Mouse (Mus musculus) spleen, adult 2 months (tissue): Measurements from ENCODE around the gene Ece1. TPM values are rescaled to one million over a fixed set of nuclear protein-coding genes. Genes with fewer than 3 reads are reported as not detected.

ENCODE experiments used
- DNase-seq, 2 experiments: peaks; one replicate each; pipeline versions ENCODE4 v3.0.0 to v3.0.0-alpha.2; 2012 to 2021; ENCODE audit warnings: low spot score in 2 of 2, low read depth in 1 of 2
- H3K27ac ChIP-seq: fragments of 200-500 bp; 2 replicates; pipeline ENCODE4 v1.5.1; 2012; ENCODE audit warnings: low read length, inconsistent platforms; ENCODE audit not compliant: insufficient read depth
- H3K27me3 ChIP-seq: fragments of 200-500 bp; 2 replicates; pipeline ENCODE4 v1.6.1; 2012; ENCODE audit warnings: mild to moderate bottlenecking, moderate library complexity, low read length, inconsistent platforms; ENCODE audit not compliant: control insufficient read depth, insufficient read depth
- H3K36me3 ChIP-seq: fragments of 200-500 bp; 2 replicates; pipeline ENCODE4 v1.6.1; 2012; ENCODE audit warnings: mild to moderate bottlenecking, low read length, inconsistent platforms; ENCODE audit not compliant: control insufficient read depth, insufficient read depth
- H3K4me1 ChIP-seq: fragments of 200-500 bp; 2 replicates; pipeline ENCODE4 v1.6.1; 2011; ENCODE audit warnings: inconsistent platforms; ENCODE audit not compliant: control insufficient read depth, insufficient read depth, insufficient read length
- H3K4me3 ChIP-seq: fragments of 200-500 bp; 2 replicates; pipeline ENCODE4 v1.5.1; 2011; ENCODE audit warnings: mild to moderate bottlenecking, inconsistent platforms; ENCODE audit not compliant: insufficient read depth, insufficient read length; ENCODE audit errors: extremely low read depth
- CTCF ChIP-seq: fragments of 200-500 bp; IDR thresholded peaks from 2 replicates; pipeline ENCODE4 v1.5.1; 2011; ENCODE audit warnings: mild to moderate bottlenecking, inconsistent platforms; ENCODE audit not compliant: insufficient read depth, insufficient read length, insufficient replicate concordance; ENCODE audit errors: extremely low read depth
- POLR2A ChIP-seq: fragments of 200-500 bp; IDR thresholded peaks from 2 replicates; pipeline ENCODE4 v1.6.1; 2011; ENCODE audit warnings: low read depth, low read length, inconsistent platforms
- WGBS: fragments of 180-500 bp; shearing (Covaris S2); methylation state at CpG from one replicate; pipeline ENCODE4 v1.1.7; 2018; 5-methylcytosine and 5-hydroxymethylcytosine counted together
- polyA plus RNA-seq: library from polyadenylated mRNA; depleted of rRNA; stranded (reverse); fragments of >200 nt; gene quantifications from 2 replicates; pipeline ENCODE4 v1.2.3, GENCODE M21; 2012

The Ece1 gene
- polyA plus RNA-seq, 1 experiment, result 18.4 TPM

- no peak overlapping the region for H3K27ac ChIP-seq
- 90% methylated on average over 11 of the region's 11 CpGs for WGBS
- H3K27me3 ChIP-seq, result no peaks in the 10 kb centered on the region
- H3K36me3 ChIP-seq, result peaks cover 1% of the 10 kb centered on the region; the same call in 1 of the 2 replicates
- no peak for DNase-seq
- H3K4me3 ChIP-seq, result no peak overlapping the region
- TF ChIP-seq CTCF, result no peak
- TF ChIP-seq POLR2A, result no peak
- no peaks in the 10 kb centered on the region for H3K4me1 ChIP-seq
Measured at GRCm38 (mm10) chr4:137921510-137921909, 59.5 kb downstream of the Ece1 start.

- H3K36me3 ChIP-seq, result peaks cover 3% of the 10 kb centered on the region; the same call in 1 of the 2 replicates
- H3K27ac ChIP-seq, result no peak overlapping the region
- H3K4me1 ChIP-seq, result no peaks in the 10 kb centered on the region
- WGBS, result 91% methylated on average over 15 of the region's 15 CpGs
- H3K4me3 ChIP-seq, result no peak overlapping the region
- TF ChIP-seq POLR2A (no peak), CTCF (no peak)
- no peaks in the 10 kb centered on the region for H3K27me3 ChIP-seq
- DNase-seq, result no peak
Measured at GRCm38 (mm10) chr4:137923052-137923451, 61.0 kb downstream of the Ece1 start.

GRCm38 (mm10) chr4:137925176-137925575 is 63.1 kb downstream of the Ece1 start:
- Histone ChIP-seq H3K27me3 (no peaks in the 10 kb centered on the region), H3K4me3 (no peak overlapping the region), H3K36me3 (peaks cover 3% of the 10 kb centered on the region; the same call in 1 of the 2 replicates), H3K27ac (no peak overlapping the region), H3K4me1 (no peaks in the 10 kb centered on the region)
- 92% methylated on average over 4 of the region's 4 CpGs for WGBS
- TF ChIP-seq POLR2A (no peak), CTCF (no peak)
- DNase-seq, result no peak

DNA sequence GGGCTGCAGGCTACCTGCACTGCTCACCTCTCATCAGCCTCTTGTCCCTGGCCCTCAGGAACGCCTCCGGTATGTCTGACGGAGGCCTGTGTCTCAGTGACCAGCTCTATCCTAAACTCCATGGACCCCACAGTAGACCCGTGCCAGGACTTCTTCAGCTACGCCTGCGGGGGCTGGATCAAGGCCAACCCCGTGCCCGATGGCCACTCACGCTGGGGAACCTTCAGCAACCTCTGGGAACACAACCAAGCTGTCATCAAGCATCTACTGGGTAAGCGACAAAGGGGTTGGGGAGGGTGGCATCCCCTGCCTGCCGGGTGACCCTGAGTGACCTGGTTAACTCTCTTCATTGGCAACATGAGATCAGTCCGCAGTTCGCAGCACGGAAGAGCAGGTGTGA is 64.1 kb downstream of the Ece1 start:
- TF ChIP-seq POLR2A (no peak), CTCF (no peak)
- no peak overlapping the region for H3K4me3 ChIP-seq
- no peaks in the 10 kb centered on the region for H3K27me3 ChIP-seq
- peaks cover 3% of the 10 kb centered on the region; the same call in 1 of the 2 replicates for H3K36me3 ChIP-seq
- no peak overlapping the region for H3K27ac ChIP-seq
- DNase-seq, result no peak
- no peaks in the 10 kb centered on the region for H3K4me1 ChIP-seq
- WGBS, result 94% methylated on average over 14 of the region's 14 CpGs

DNA sequence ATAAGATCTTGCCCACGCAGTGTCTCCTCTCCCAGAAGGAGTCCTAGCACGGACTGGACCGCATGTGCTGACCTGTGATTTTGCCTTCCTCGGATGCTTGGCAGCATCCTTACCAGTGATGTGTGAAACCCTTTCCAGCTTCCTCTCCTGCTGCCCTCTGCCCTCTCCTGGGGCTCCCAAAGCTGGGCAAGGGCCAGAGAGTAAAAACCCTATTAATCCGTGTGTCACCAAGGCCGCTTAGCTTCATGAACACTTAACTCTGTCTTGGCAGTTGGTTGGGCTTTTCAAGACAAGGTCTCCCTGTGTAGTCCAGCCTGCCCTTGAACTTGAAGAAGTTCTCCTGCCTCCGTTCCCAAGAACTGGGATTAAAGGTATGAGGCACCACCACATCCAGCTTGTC is 65.1 kb downstream of the Ece1 start:
- H3K36me3 ChIP-seq, result peaks cover 3% of the 10 kb centered on the region; the same call in 1 of the 2 replicates
- 89% methylated on average over 7 of the region's 7 CpGs for WGBS
- no peak for DNase-seq

DNA sequence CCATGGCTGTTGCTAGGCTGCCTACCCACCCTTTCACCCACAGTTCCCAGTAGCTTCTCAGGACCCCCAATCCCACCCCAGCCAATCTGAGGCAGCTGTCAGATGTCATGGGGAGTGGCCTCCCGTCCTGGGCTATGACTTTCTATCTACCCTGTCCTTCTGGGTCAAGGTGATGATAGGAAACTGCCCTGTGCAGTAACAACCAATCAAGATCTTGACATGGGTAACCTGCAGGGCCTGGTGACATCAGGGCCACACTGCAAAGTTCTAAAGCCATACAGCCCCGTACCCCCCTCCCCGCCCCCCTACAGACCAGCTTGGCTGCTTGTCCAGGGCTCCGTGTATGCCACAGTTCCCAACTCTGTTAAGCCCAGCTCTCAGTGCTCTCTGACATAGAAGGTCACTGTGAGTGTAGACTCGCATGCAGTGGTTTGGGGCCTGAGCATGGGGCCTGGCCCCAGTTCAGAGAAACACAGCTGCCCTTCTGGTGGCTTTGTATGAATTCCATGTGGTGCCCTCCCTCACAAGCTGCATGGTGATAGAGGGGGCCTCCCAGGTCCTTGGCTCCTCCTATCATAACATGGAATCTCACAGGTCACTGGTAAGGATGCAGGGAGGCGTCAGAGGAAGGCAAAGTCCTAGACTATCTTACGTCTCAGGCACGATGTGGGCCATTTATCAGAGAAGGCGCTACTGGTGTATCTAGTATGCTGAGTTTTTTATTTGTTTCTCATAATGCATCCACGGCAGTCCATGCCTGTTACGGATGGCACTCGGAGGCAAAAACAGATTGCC is 65.9 kb downstream of the Ece1 start:
- H3K27me3 ChIP-seq, result no peaks in the 10 kb centered on the region
- no peak for DNase-seq
- TF ChIP-seq CTCF (no peak), POLR2A (no peak)
- H3K4me1 ChIP-seq, result no peaks in the 10 kb centered on the region
- no peak overlapping the region for H3K4me3 ChIP-seq
- no peak overlapping the region for H3K27ac ChIP-seq
- WGBS, result 91% methylated on average over 12 of the region's 12 CpGs
- H3K36me3 ChIP-seq, result peaks cover 3% of the 10 kb centered on the region; the same call in 1 of the 2 replicates

More for the DNA sequence above, 65.1 kb downstream of the Ece1 start:
- H3K27me3 ChIP-seq, result no peaks in the 10 kb centered on the region
- TF ChIP-seq CTCF, result no peak
- TF ChIP-seq POLR2A, result no peak
- H3K4me3 ChIP-seq, result no peak overlapping the region
- H3K27ac ChIP-seq, result no peak overlapping the region
- H3K4me1 ChIP-seq, result no peaks in the 10 kb centered on the region

DNA sequence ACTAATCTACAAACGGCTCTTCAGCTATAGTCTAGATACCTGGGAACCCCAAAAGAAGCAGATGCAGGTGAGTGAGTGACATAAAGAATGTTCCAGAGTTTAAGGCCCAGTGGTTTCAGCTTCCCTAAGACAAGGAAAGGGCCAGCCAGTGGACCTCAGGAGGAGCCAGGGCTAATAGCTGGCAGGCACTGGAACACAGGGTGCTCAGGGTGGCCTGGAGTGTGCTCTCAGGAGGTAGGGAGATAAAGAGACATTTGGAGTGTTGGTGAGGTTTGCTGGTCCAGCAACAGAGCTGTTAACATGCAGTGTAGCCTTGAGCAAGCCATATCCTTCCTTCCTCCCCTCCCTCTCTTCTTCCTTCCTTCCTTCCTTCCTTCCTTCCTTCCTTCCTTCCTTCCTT is 66.8 kb downstream of the Ece1 start:
- Histone ChIP-seq H3K4me3 (no peak overlapping the region), H3K27ac (no peak overlapping the region), H3K4me1 (no peaks in the 10 kb centered on the region), H3K27me3 (no peaks in the 10 kb centered on the region), H3K36me3 (peaks cover 3% of the 10 kb centered on the region; the same call in 1 of the 2 replicates)
- DNase-seq, result no peak
- TF ChIP-seq POLR2A, result no peak
- TF ChIP-seq CTCF, result no peak
- 97% methylated on average over 1 of the region's 1 CpGs for WGBS
